Mouse (Mus musculus) olfactory bulb, adult 2 months (tissue): ENCODE measurements around the gene Tedc1.

Experiments
- CTCF ChIP-seq: fragments of 200-500 bp; IDR thresholded peaks from 2 replicates; pipeline ENCODE4 v1.5.1; 2012; ENCODE audit warnings: low read depth, mild to moderate bottlenecking, low read length, moderate library complexity; ENCODE audit not compliant: insufficient read depth
- POLR2A ChIP-seq: fragments of 200-500 bp; IDR thresholded peaks from 2 replicates; pipeline ENCODE4 v1.6.1; 2012; ENCODE audit warnings: mild to moderate bottlenecking, low read depth, low read length, moderate library complexity; ENCODE audit not compliant: insufficient read depth

DNA sequence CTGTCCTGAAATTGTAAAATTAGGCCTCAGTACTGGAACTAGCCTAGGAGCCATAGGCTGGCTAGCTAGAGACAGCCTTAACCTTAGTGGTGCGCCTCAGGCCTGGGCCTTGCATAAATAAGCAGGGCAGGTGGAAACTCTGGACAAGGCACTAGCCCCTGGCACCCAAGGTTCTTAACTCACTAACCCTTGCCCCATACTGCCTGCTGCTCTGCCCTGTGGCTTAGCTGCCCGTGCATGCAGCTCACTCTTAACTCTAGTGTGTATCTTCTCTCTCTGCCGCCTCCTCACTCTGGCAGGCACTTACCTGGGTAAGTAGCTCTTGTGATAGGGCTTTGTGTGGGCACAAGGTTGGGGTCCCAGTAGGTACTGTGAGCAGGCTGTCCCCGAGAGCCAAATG, 21.7 kb upstream of the Tedc1 start:
- TF ChIP-seq POLR2A (no peak), CTCF (no peak)
